Mouse (Mus musculus) midbrain, embryonic 16.5 days (tissue): ENCODE data around the gene 1700013G24Rik. TPM values are rescaled to one million over a fixed set of nuclear protein-coding genes. Genes with fewer than 3 reads are reported as not detected.

Experiments used
- ATAC-seq: fragments of 200-750 bp; cut with Nextera tagmentation; 2 replicates; pipeline ENCODE4 v1.8.0; 2017; ENCODE audit warnings: moderate TSS enrichment
- H3K27ac ChIP-seq: fragments of 300-500 bp; sonication (generic); 2 replicates; pipeline ENCODE4 v1.5.1; 2014; ENCODE audit warnings: mild to moderate bottlenecking, low read length, mixed read lengths
- H3K27me3 ChIP-seq: fragments of 300-500 bp; sonication (generic); 2 replicates; pipeline ENCODE4 v1.6.1; 2014; ENCODE audit warnings: low read depth, low read length, mixed read lengths; ENCODE audit not compliant: control insufficient read depth, insufficient read depth
- H3K36me3 ChIP-seq: fragments of 300-500 bp; sonication (generic); 2 replicates; pipeline ENCODE4 v1.6.1; 2014; ENCODE audit warnings: mild to moderate bottlenecking, low read length, moderate library complexity, mixed read lengths; ENCODE audit not compliant: control insufficient read depth, insufficient read depth
- H3K4me1 ChIP-seq: fragments of 300-500 bp; sonication (generic); 2 replicates; pipeline ENCODE4 v1.6.1; 2014; ENCODE audit warnings: mild to moderate bottlenecking, low read length, mixed read lengths; ENCODE audit not compliant: control insufficient read depth, insufficient read depth
- H3K4me2 ChIP-seq: fragments of 300-500 bp; sonication (generic); 2 replicates; pipeline ENCODE4 v1.6.1; 2014; ENCODE audit warnings: mild to moderate bottlenecking, low read length, mixed read lengths
- H3K4me3 ChIP-seq: fragments of 300-500 bp; sonication (generic); 2 replicates; pipeline ENCODE4 v1.5.1; 2014; ENCODE audit warnings: low read depth, mild to moderate bottlenecking, low read length, moderate library complexity, mixed read lengths
- H3K9ac ChIP-seq: fragments of 300-500 bp; sonication (generic); 2 replicates; pipeline ENCODE4 v1.6.1; 2014; ENCODE audit warnings: low read depth, low read length, mixed read lengths
- H3K9me3 ChIP-seq: fragments of 300-500 bp; sonication (generic); replicated peaks from 2 replicates; pipeline ENCODE4 v1.6.1; 2014; ENCODE audit warnings: mild to moderate bottlenecking, low read length, mixed read lengths; ENCODE audit not compliant: control insufficient read depth, poor library complexity, severe bottlenecking
- WGBS: fragments of 180-500 bp; shearing (Covaris S2); extraction: QIAGEN DNeasy Blood & Tissue Kit; methylation state at CpG from one replicate; pipeline ENCODE4 v1.1.7; 2014; 5-methylcytosine and 5-hydroxymethylcytosine counted together
- polyA plus RNA-seq: library from polyadenylated mRNA; unstranded; fragments of >200 nt; fragmentation: Nextera tagmentation; extraction: Ambion mirVana; gene quantifications from 2 replicates; pipeline ENCODE4 v1.2.1, GENCODE M21; 2015

1700013G24Rik gene
- polyA plus RNA-seq, 1 experiment from 2014 or later: not detected

DNA sequence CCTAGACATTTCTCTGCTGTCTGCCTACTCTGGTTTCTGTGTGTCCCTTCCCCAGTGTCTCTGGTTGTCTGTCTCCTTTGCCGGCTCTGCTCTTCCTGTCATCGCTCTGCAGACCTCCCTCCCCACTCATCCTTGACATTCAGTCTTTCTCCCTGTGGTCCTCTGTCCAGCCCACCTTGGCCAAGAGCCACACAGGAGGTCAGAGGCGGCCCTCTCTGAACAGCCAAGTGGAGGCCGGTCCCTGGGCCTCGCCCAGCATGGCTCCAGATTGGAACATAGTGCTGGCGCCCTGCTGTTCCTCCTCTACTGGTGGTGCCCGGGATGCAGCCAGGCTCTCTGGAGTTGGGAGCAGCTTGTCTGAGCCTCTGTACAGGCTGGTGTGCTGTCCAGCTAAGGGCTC, 49.7 kb downstream of the 1700013G24Rik start:
- Histone ChIP-seq H3K4me3 (no peak overlapping the region), H3K27me3 (no peaks in the 10 kb centered on the region), H3K9me3 (no peaks in the 10 kb centered on the region), H3K36me3 (no peaks in the 10 kb centered on the region), H3K4me1 (no peaks in the 10 kb centered on the region), H3K4me2 (no peak overlapping the region), H3K27ac (no peak overlapping the region), H3K9ac (no peak overlapping the region)
- 76% methylated on average over 7 of the region's 7 CpGs for WGBS
- no peak for ATAC-seq

DNA sequence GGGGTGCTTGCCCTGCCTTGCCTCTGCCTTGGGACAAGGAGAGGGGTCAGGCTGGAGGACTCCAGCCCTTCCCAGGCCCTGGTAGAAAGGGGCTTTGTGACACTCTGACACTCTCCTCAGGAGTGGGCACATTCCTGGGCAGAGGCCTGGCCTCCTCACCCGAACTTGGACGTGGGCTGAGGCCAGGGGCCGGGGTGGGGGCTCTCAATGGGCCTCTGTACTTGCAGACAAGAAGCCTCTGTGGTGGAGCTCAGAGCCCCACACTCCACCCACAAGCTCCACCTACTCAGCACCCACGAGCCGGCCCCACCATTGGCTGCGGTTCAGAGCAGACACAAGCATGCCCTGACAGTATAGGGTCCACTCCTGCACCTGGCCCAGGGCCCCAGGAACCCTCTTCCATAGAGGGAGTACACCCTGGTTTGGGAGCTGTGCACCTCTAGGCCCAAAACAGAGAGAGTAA, 50.5 kb downstream of the 1700013G24Rik start:
- H3K9me3 ChIP-seq: no peaks in the 10 kb centered on the region
- WGBS: 81% methylated on average over 6 of the region's 6 CpGs
- H3K27ac ChIP-seq: no peak overlapping the region
- no peak overlapping the region for H3K4me2 ChIP-seq
- ATAC-seq: 0 out of 2 replicates have a peak, but pooled peaks have one; percentile 32
- no peak overlapping the region for H3K9ac ChIP-seq
- H3K27me3 ChIP-seq: no peaks in the 10 kb centered on the region
- no peaks in the 10 kb centered on the region for H3K36me3 ChIP-seq
- no peak overlapping the region for H3K4me3 ChIP-seq
- no peaks in the 10 kb centered on the region for H3K4me1 ChIP-seq

Other genes starting within 250 kb of the 1700013G24Rik start
- gene Wnt4, start 175.8 kb upstream of the 1700013G24Rik start, polyA plus RNA-seq: 1.6 and 2.7 TPM in 2 replicates
- gene Cdc42, start 95.6 kb upstream of the 1700013G24Rik start, polyA plus RNA-seq: 1,054 and 1,095 TPM in 2 replicates
- not detected in 2 replicates for gene Cela3a, start 43.5 kb upstream of the 1700013G24Rik start, polyA plus RNA-seq
- gene Cela3b, start 22.7 kb upstream of the 1700013G24Rik start, polyA plus RNA-seq: not detected in 2 replicates
- 3.4 and 3.6 TPM in 2 replicates for gene Hspg2, start 15.5 kb downstream of the 1700013G24Rik start, polyA plus RNA-seq
- gene Ldlrad2, start 121.3 kb downstream of the 1700013G24Rik start, polyA plus RNA-seq: 0.97 TPM in 1 of 2 replicates, not detected in the other
- gene Usp48, start 140.5 kb downstream of the 1700013G24Rik start, polyA plus RNA-seq: 57.2 and 63.2 TPM in 2 replicates
- 83.0 and 105 TPM in 2 replicates for gene Rap1gap, start 211.4 kb downstream of the 1700013G24Rik start, polyA plus RNA-seq